Mouse (Mus musculus): ENCODE results near the gene Gm21800. TPM values are rescaled to one million over a fixed set of nuclear protein-coding genes. Genes with fewer than 3 reads are reported as not detected.

The Gm21800 gene
- polyA plus RNA-seq (2014; fragmentation: Illumina TruSeq; extraction: RNeasy Lipid Tissue Mini Kit (QIAGEN cat#74804)) = not detected

GRCm38 (mm10) chrY:41406198-41406597, at the start of gene Gm21800:
Gm21800 (plus strand) TSS chrY:41406498.

